ENCODE assay signal across 28 mouse cellular contexts in the genomic region with DNA sequence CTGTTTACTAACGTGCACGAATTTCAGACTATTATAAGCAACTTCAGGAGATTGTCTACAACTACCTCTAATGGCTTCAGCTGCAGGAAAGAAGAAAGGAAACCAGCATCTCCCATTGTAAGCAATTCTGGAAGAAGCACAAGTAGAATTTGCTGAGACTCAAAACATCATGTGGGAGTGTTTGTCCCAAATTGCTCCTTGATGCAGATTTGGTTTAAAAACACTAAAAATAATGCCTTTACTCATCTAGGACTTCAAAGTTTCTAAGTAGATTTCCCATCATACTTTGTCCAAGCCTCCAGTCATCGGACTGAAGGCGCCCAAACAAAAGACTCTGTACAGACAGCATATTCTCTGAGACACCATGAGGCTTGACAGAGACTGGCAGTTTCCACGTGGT. TPM values are rescaled to one million over a fixed set of nuclear protein-coding genes. Genes with fewer than 3 reads are reported as not detected.
"Had no signal": no experiment of that assay in that cellular context is flagged by ENCODE, and none has a peak within 500 bp of the region (broad histone marks: within the 10 kb centered on the region; RNA-seq: fewer than 3 reads in every experiment).

No protein-coding gene starts in this region.

- DNase-seq: left cerebral cortex, postnatal 4 days; liver; liver, embryonic 13.5 days; liver, postnatal 0 days; lung, adult 18-20 months; lung, adult 2 months; lung, embryonic 14.5 days; lung, postnatal 10 days; lung, postnatal 14 days; lung, postnatal 36 days; lung, postnatal 4 days; midbrain, embryonic 14.5 days had no signal

- ATAC-seq: liver, embryonic 12.5 days; liver, postnatal 0 days; lung, postnatal 0 days; midbrain, embryonic 13.5 days; midbrain, embryonic 15.5 days; midbrain, embryonic 16.5 days had no signal

RNA-seq across cellular contexts. Expression of a gene that starts 37.8 kb away (rescaled TPM):
- total RNA-seq: left cerebral cortex, adult 8-10 months; left cerebral cortex, postnatal 10 days; left cerebral cortex, postnatal 14 days; left cerebral cortex, postnatal 25 days; left cerebral cortex, postnatal 36 days; left cerebral cortex, postnatal 4 days; liver, adult 2 months; megakaryocyte progenitor cell, adult 5-6 weeks; megakaryocyte, adult 5-6 weeks; megakaryocyte-erythroid progenitor cell, adult 5-6 weeks; midbrain, postnatal 0 days had no signal

RNA-seq across cellular contexts. Expression of a gene that starts 57.9 kb away (rescaled TPM):
- total RNA-seq: megakaryocyte-erythroid progenitor cell, adult 5-6 weeks; monocyte, adult 5-6 weeks had no signal
